8 mouse cellular contexts compared by ENCODE assay signal in genomic region chr11:113326387-113327011, GRCm38 (mm10).
DNase-seq lines count a peak whose midpoint lies in the region; ATAC-seq and TF ChIP-seq lines count a peak whose summit lies in the region.

No protein-coding gene starts in this region.

- peak; percentile 49 for DNase-seq in ES-E14 (ENCODE audit: low read depth, low spot score)
- DNase-seq in heart, postnatal 14 days, result peak; percentile 72 to 81
- peak; percentile 29 to 84 for DNase-seq in kidney, postnatal 36 days
- peak; percentile 84 for DNase-seq in lung, embryonic 14.5 days
- DNase-seq in ovary, postnatal 14 days (ENCODE audit: low spot score), result peak; percentile 53
- DNase-seq in thymus, postnatal 4 days, result peak; percentile 89

- 28% methylated on average over 18 of the region's 18 CpGs for WGBS in forebrain, embryonic 13.5 days
- WGBS in lung, embryonic 14.5 days, result 22% methylated on average over 18 of the region's 18 CpGs

- H3K36me3 ChIP-seq in ES-E14 (ENCODE audit: control insufficient read depth, insufficient read depth, low read length, poor library complexity, severe bottlenecking), result no peaks in the 10 kb centered on the region
- H3K36me3 ChIP-seq in forebrain, embryonic 13.5 days (ENCODE audit: poor library complexity, severe bottlenecking), result no peaks in the 10 kb centered on the region
- no peaks in the 10 kb centered on the region for H3K36me3 ChIP-seq in lung, embryonic 14.5 days (ENCODE audit: insufficient read depth)

- H3K27me3 ChIP-seq in forebrain, embryonic 13.5 days, result no peaks in the 10 kb centered on the region
- H3K27me3 ChIP-seq in lung, embryonic 14.5 days (ENCODE audit: insufficient read depth, low read length), result no peaks in the 10 kb centered on the region

- no peaks in the 10 kb centered on the region for H3K9me3 ChIP-seq in ES-E14 (ENCODE audit: control insufficient read depth, insufficient read depth, low read depth, low read length)
- H3K9me3 ChIP-seq in forebrain, embryonic 13.5 days (replicated peaks), result no peaks in the 10 kb centered on the region
- H3K9me3 ChIP-seq in lung, embryonic 14.5 days (ENCODE audit: low read depth, low read length), result no peaks in the 10 kb centered on the region

- in situ Hi-C loops in ES-E14 (cut with MboI; ENCODE audit: low sequenced_read_pairs in 2 of 2, unreplicated experiment in 2 of 2), result no loop called here

- no peak overlapping the region for H3K27ac ChIP-seq in ES-E14 (ENCODE audit: insufficient read depth, low read depth, low read length, poor library complexity, severe bottlenecking)
- H3K27ac ChIP-seq in forebrain, embryonic 13.5 days, result peak overlapping the region; percentile 64
- H3K27ac ChIP-seq in lung, embryonic 14.5 days (ENCODE audit: low read depth), result no peak overlapping the region

- peak overlapping the region; percentile 43 for H3K4me2 ChIP-seq in forebrain, embryonic 13.5 days
- peak overlapping the region; percentile 49 for H3K4me2 ChIP-seq in lung, embryonic 14.5 days

- H3K4me1 ChIP-seq in ES-E14 (ENCODE audit: control insufficient read depth in 2 of 2, insufficient read depth in 2 of 2, low read length in 2 of 2, poor library complexity in 1 of 2), result peaks cover 0 to 5% of the 10 kb centered on the region in 2 experiments; a peak in 2 of 4 replicates
- H3K4me1 ChIP-seq in forebrain, embryonic 13.5 days, result peaks cover 29% of the 10 kb centered on the region
- 0 out of 2 replicates have a peak, but pooled peaks cover under 1% of the 10 kb centered on the region for H3K4me1 ChIP-seq in lung, embryonic 14.5 days (ENCODE audit: insufficient read depth)

- peak; percentile 93 for TF ChIP-seq CTCF in lung, embryonic 14.5 days (IDR thresholded peaks at IDR 0.05; ENCODE audit: low read depth)

- no peak overlapping the region for H3K9ac ChIP-seq in ES-E14 (ENCODE audit: insufficient read depth, low read depth, low read length, poor library complexity, severe bottlenecking)
- H3K9ac ChIP-seq in forebrain, embryonic 13.5 days, result no peak overlapping the region; the same call in 1 of the 2 replicates
- H3K9ac ChIP-seq in lung, embryonic 14.5 days, result no peak overlapping the region

- H3K4me3 ChIP-seq in ES-E14 (ENCODE audit: insufficient read depth in 1 of 2, low read depth in 1 of 2, low read length in 2 of 2, poor library complexity in 1 of 2, severe bottlenecking in 1 of 2), result peak overlapping the region; percentile 18 to 42; a peak in 3 of 4 replicates
- H3K4me3 ChIP-seq in forebrain, embryonic 13.5 days, result no peak overlapping the region
- H3K4me3 ChIP-seq in lung, embryonic 14.5 days (ENCODE audit: low read depth, low read length), result peak overlapping the region; percentile 10; the same call in 1 of the 2 replicates

- intact Hi-C loops in heart, postnatal 14 days (cut with DNase I), result no loop called here

- ATAC-seq in cerebellum, adult (ENCODE audit: insufficient number of reproducible peaks, low FRiP score, low TSS enrichment), result peak; percentile 49; the same call in 1 of the 2 replicates
- ATAC-seq in forebrain, embryonic 13.5 days, result peak; percentile 84
- ATAC-seq in lung, embryonic 14.5 days (ENCODE audit: insufficient read depth), result peak; percentile 78

TF ChIP-seq in ES-E14, 5 proteins besides CTCF, POLR2A, EP300 and RAD21:
- no peak for TF ChIP-seq CHD2 (IDR thresholded peaks at IDR 0.05; ENCODE audit: low read depth, low read length)
- TF ChIP-seq ZNF384 (IDR thresholded peaks at IDR 0.05; ENCODE audit: low read depth, low read length), result no peak
- TF ChIP-seq HCFC1 (IDR thresholded peaks at IDR 0.05; ENCODE audit: borderline replicate concordance, insufficient read depth, low read length), result no peak
- TF ChIP-seq ZC3H11A (IDR thresholded peaks at IDR 0.05; ENCODE audit: borderline replicate concordance, low read depth, low read length), result no peak
- TF ChIP-seq MAFK (IDR thresholded peaks at IDR 0.05; ENCODE audit: insufficient read depth, low read depth, low read length), result no peak
